Mouse (Mus musculus) limb, embryonic 14.5 days (tissue): Measurements from ENCODE around the gene Ltv1. TPM values are rescaled to one million over a fixed set of nuclear protein-coding genes. Genes with fewer than 3 reads are reported as not detected.
A peak's percentile ranks its signal among the peaks of the same experiment; 100 is the strongest.

Experiments used
- ATAC-seq: fragments of 200-750 bp; cut with Nextera tagmentation; 2 replicates; pipeline ENCODE4 v1.8.0; 2017; ENCODE audit warnings: low read depth, moderate number of reproducible peaks, moderate TSS enrichment; ENCODE audit not compliant: low FRiP score
- DNase-seq: peaks from one replicate; pipeline ENCODE4 v3.0.0-alpha.2; 2015; ENCODE audit warnings: low spot score
- H3K27ac ChIP-seq: fragments of 300-500 bp; sonication (generic); replicated peaks from 2 replicates; pipeline ENCODE4 v1.5.1; 2014; ENCODE audit warnings: low read depth, mild to moderate bottlenecking, low read length, moderate library complexity, mixed read lengths
- H3K27me3 ChIP-seq: fragments of 300-500 bp; sonication (generic); 2 replicates; pipeline ENCODE4 v1.6.1; 2014; ENCODE audit warnings: low read length, mixed read lengths; ENCODE audit not compliant: control insufficient read depth, insufficient read depth
- H3K36me3 ChIP-seq: fragments of 300-500 bp; sonication (generic); 2 replicates; pipeline ENCODE4 v1.6.1; 2014; ENCODE audit warnings: mild to moderate bottlenecking, low read length, moderate library complexity, mixed read lengths; ENCODE audit not compliant: control insufficient read depth, insufficient read depth
- H3K4me1 ChIP-seq: fragments of 300-500 bp; sonication (generic); 2 replicates; pipeline ENCODE4 v1.6.1; 2014; ENCODE audit warnings: antibody characterized with exemption, low read length, mixed read lengths; ENCODE audit not compliant: control insufficient read depth, insufficient read depth
- H3K4me2 ChIP-seq: fragments of 300-500 bp; sonication (generic); replicated peaks from 2 replicates; pipeline ENCODE4 v1.6.1; 2014; ENCODE audit warnings: low read depth, mild to moderate bottlenecking, low read length, moderate library complexity; ENCODE audit not compliant: severe bottlenecking
- H3K4me3 ChIP-seq: fragments of 300-500 bp; sonication (generic); replicated peaks from 2 replicates; pipeline ENCODE4 v1.5.1; 2014; ENCODE audit warnings: low read length
- H3K9ac ChIP-seq: fragments of 300-500 bp; sonication (generic); 2 replicates; pipeline ENCODE4 v1.6.1; 2014; ENCODE audit warnings: mild to moderate bottlenecking, low read depth, low read length, moderate library complexity; ENCODE audit not compliant: severe bottlenecking
- H3K9me3 ChIP-seq: fragments of 300-500 bp; sonication (generic); 2 replicates; pipeline ENCODE4 v1.6.1; 2016; ENCODE audit warnings: low read length; ENCODE audit not compliant: control insufficient read depth
- POLR2A ChIP-seq: fragments of 200-500 bp; IDR thresholded peaks from 2 replicates; pipeline ENCODE4 v1.8.0; 2012; ENCODE audit warnings: inconsistent platforms, mild to moderate bottlenecking, moderate library complexity, borderline replicate concordance; ENCODE audit not compliant: insufficient read depth, insufficient read length; ENCODE audit errors: extremely low read depth
- WGBS: fragments of 180-500 bp; shearing (Covaris S2); extraction: QIAGEN DNeasy Blood & Tissue Kit; methylation state at CpG from one replicate; pipeline ENCODE4 v1.1.7; 2014; 5-methylcytosine and 5-hydroxymethylcytosine counted together
- polyA plus RNA-seq, 2 experiments: library from polyadenylated mRNA; depleted of rRNA in 1 of 2; stranded (reverse) in 1 of 2; unstranded in 1 of 2; fragments of >200 nt; fragmentation: Nextera tagmentation in 1 of 2; extraction: Ambion mirVana in 1 of 2; gene quantifications; 2 replicates each; pipeline versions ENCODE4 v1.2.1 to v1.2.3; 2012 to 2014

Gene Ltv1
- polyA plus RNA-seq, 2 experiments: 66.4 to 72.8 TPM

GRCm38 (mm10) chr10:13155377-13155776 is 37.6 kb downstream of the Ltv1 start:
- ATAC-seq (no peak), DNase-seq (no peak)
- Histone ChIP-seq H3K4me2 (no peak overlapping the region), H3K27me3 (no peaks in the 10 kb centered on the region), H3K4me1 (peaks cover 4% of the 10 kb centered on the region; the same call in 1 of the 2 replicates), H3K27ac (no peak overlapping the region), H3K9ac (no peak overlapping the region), H3K9me3 (no peaks in the 10 kb centered on the region), H3K4me3 (no peak overlapping the region), H3K36me3 (no peaks in the 10 kb centered on the region)
- no peak for TF ChIP-seq POLR2A
- WGBS: 80% methylated on average over 5 of the region's 5 CpGs

- no peaks in the 10 kb centered on the region for H3K36me3 ChIP-seq
- H3K4me3 ChIP-seq: no peak overlapping the region
- H3K27ac ChIP-seq: no peak overlapping the region
- no peak for ATAC-seq
- no peak for TF ChIP-seq POLR2A
- H3K4me2 ChIP-seq: no peak overlapping the region
- peak; percentile 56 for DNase-seq
- no peaks in the 10 kb centered on the region for H3K9me3 ChIP-seq
- peaks cover 4% of the 10 kb centered on the region; the same call in 1 of the 2 replicates for H3K4me1 ChIP-seq
- 77% methylated on average over 4 of the region's 4 CpGs for WGBS
- no peak overlapping the region for H3K9ac ChIP-seq
- H3K27me3 ChIP-seq: no peaks in the 10 kb centered on the region
These were observed 40.1 kb downstream of the Ltv1 start for GRCm38 (mm10) chr10:13152811-13153364.

- no peaks in the 10 kb centered on the region for H3K27me3 ChIP-seq
- H3K4me2 ChIP-seq: no peak overlapping the region
- 74% methylated on average over 5 of the region's 5 CpGs for WGBS
- H3K4me3 ChIP-seq: no peak overlapping the region
- peak; percentile 32 for DNase-seq
- no peak overlapping the region for H3K9ac ChIP-seq
- ATAC-seq: no peak
- no peaks in the 10 kb centered on the region for H3K9me3 ChIP-seq
- H3K36me3 ChIP-seq: no peaks in the 10 kb centered on the region
- peaks cover 4% of the 10 kb centered on the region; the same call in 1 of the 2 replicates for H3K4me1 ChIP-seq
- H3K27ac ChIP-seq: no peak overlapping the region
- no peak for TF ChIP-seq POLR2A
These were observed 41.6 kb downstream of the Ltv1 start for GRCm38 (mm10) chr10:13151353-13151752.

GRCm38 (mm10) chr10:13150435-13150834 is 42.5 kb downstream of the Ltv1 start:
- Histone ChIP-seq H3K36me3 (no peaks in the 10 kb centered on the region), H3K4me1 (peaks cover 4% of the 10 kb centered on the region; the same call in 1 of the 2 replicates), H3K27me3 (no peaks in the 10 kb centered on the region), H3K9me3 (no peaks in the 10 kb centered on the region), H3K4me2 (no peak overlapping the region), H3K27ac (no peak overlapping the region), H3K4me3 (no peak overlapping the region), H3K9ac (no peak overlapping the region)
- no peak for TF ChIP-seq POLR2A
- ATAC-seq (peak; percentile 88), DNase-seq (peak; percentile 40)
- 54% methylated on average over 3 of the region's 3 CpGs for WGBS

GRCm38 (mm10) chr10:13140434-13140833 is 52.5 kb downstream of the Ltv1 start:
- Histone ChIP-seq H3K4me1 (no peaks in the 10 kb centered on the region), H3K9ac (no peak overlapping the region), H3K4me3 (no peak overlapping the region), H3K9me3 (no peaks in the 10 kb centered on the region), H3K27me3 (no peaks in the 10 kb centered on the region), H3K27ac (no peak overlapping the region), H3K4me2 (no peak overlapping the region), H3K36me3 (no peaks in the 10 kb centered on the region)
- 72% methylated on average over 2 of the region's 2 CpGs for WGBS
- TF ChIP-seq POLR2A: no peak
- DNase-seq (no peak), ATAC-seq (no peak)
